Comparison of ENCODE assay signal across 21 mouse cellular contexts in genomic region chr19:25111591-25112233, GRCm38 (mm10).
A peak's percentile ranks its signal among the peaks of the same experiment; 100 is the strongest.
DNase-seq lines count a peak whose midpoint lies in the region; ATAC-seq and TF ChIP-seq lines count a peak whose summit lies in the region.
"Had no signal": no experiment of that assay in that cellular context is flagged by ENCODE, and none has a peak within 500 bp of the region (broad histone marks: within the 10 kb centered on the region; RNA-seq: fewer than 3 reads in every experiment).

No protein-coding gene starts in this region.

- 49% methylated on average over 18 of the region's 18 CpGs for WGBS in heart, postnatal 0 days
- 74% methylated on average over 18 of the region's 18 CpGs for WGBS in liver, embryonic 15.5 days (ENCODE audit: insufficient replicate concordance)
- WGBS in liver, embryonic 12.5 days (ENCODE audit: insufficient replicate concordance) = 82% methylated on average over 18 of the region's 18 CpGs

- H3K27ac ChIP-seq in heart, postnatal 0 days (ENCODE audit: low read depth) = no peak overlapping the region
- H3K27ac ChIP-seq in liver, embryonic 15.5 days (replicated peaks) = no peak overlapping the region
- H3K27ac ChIP-seq in liver, embryonic 12.5 days = no peak overlapping the region
- H3K27ac ChIP-seq: embryonic facial prominence, embryonic 15.5 days; forebrain, embryonic 10.5 days; heart, embryonic 10.5 days; hindbrain, embryonic 15.5 days; limb, embryonic 15.5 days; neural tube, embryonic 13.5 days had no signal

- no peak for TF ChIP-seq CTCF in heart, postnatal 0 days (IDR thresholded peaks at IDR 0.05; ENCODE audit: low read depth)
- no peak for TF ChIP-seq CTCF in brain, embryonic 14.5 days (IDR thresholded peaks at IDR 0.05; ENCODE audit: borderline replicate concordance, extremely low read depth, insufficient read depth, insufficient read length)

- peak; percentile 14 for DNase-seq in heart, postnatal 0 days (ENCODE audit: low spot score)
- no peak for DNase-seq in heart, postnatal 4 days
- peak; percentile 8 for DNase-seq in brain, embryonic 14.5 days (ENCODE audit: low read depth)
- DNase-seq in kidney, postnatal 25 days = peak; percentile 24 to 58
- DNase-seq in frontal cortex, postnatal 36 days (ENCODE audit: low spot score in 2 of 2) = no peak
- no peak for DNase-seq in cerebellum, adult 11 months
- DNase-seq: cerebellum, postnatal 14 days; embryo, embryonic 11 days; gastrocnemius, postnatal 10 days; layer of hippocampus, postnatal 36 days; right cerebral cortex, postnatal 25 days; thymus, postnatal 4 days had no signal

- H3K27me3 ChIP-seq in heart, postnatal 0 days (ENCODE audit: control insufficient read depth, insufficient read depth, low read length) = no peaks in the 10 kb centered on the region
- H3K27me3 ChIP-seq in liver, embryonic 15.5 days = no peaks in the 10 kb centered on the region
- H3K27me3 ChIP-seq in liver, embryonic 12.5 days (replicated peaks) = no peaks in the 10 kb centered on the region
- H3K27me3 ChIP-seq: embryonic facial prominence, embryonic 15.5 days; hindbrain, embryonic 15.5 days; limb, embryonic 15.5 days; neural tube, embryonic 13.5 days had no signal

- no peak for ATAC-seq in heart, postnatal 0 days (ENCODE audit: insufficient read depth, low read depth)
- ATAC-seq in liver, embryonic 15.5 days (ENCODE audit: insufficient read depth) = no peak
- ATAC-seq in liver, embryonic 12.5 days = no peak; the same call in 1 of the 2 replicates
- ATAC-seq: lung, postnatal 0 days had no signal

- H3K4me3 ChIP-seq in heart, postnatal 0 days (ENCODE audit: low read depth, low read length) = no peak overlapping the region
- H3K4me3 ChIP-seq in liver, embryonic 15.5 days (replicated peaks) = no peak overlapping the region
- no peak overlapping the region for H3K4me3 ChIP-seq in liver, embryonic 12.5 days
- H3K4me3 ChIP-seq: embryonic facial prominence, embryonic 15.5 days; forebrain, embryonic 10.5 days; heart, embryonic 10.5 days; hindbrain, embryonic 15.5 days; limb, embryonic 15.5 days; neural tube, embryonic 13.5 days had no signal

- H3K36me3 ChIP-seq in heart, postnatal 0 days (replicated peaks; ENCODE audit: control insufficient read depth, insufficient read depth, low read length) = no peaks in the 10 kb centered on the region
- H3K36me3 ChIP-seq in liver, embryonic 15.5 days (replicated peaks) = no peaks in the 10 kb centered on the region
- H3K36me3 ChIP-seq in liver, embryonic 12.5 days = 0 out of 2 replicates have a peak, but pooled peaks cover 3% of the 10 kb centered on the region
- H3K36me3 ChIP-seq: embryonic facial prominence, embryonic 15.5 days; forebrain, embryonic 10.5 days; heart, embryonic 10.5 days; hindbrain, embryonic 15.5 days; limb, embryonic 15.5 days; neural tube, embryonic 13.5 days had no signal

- no peak for TF ChIP-seq EP300 in heart, postnatal 0 days (IDR thresholded peaks at IDR 0.05; ENCODE audit: low read depth)

- no peak overlapping the region for H3K9ac ChIP-seq in heart, postnatal 0 days (replicated peaks; ENCODE audit: low read depth, low read length)
- no peak overlapping the region for H3K9ac ChIP-seq in liver, embryonic 15.5 days
- no peak overlapping the region for H3K9ac ChIP-seq in liver, embryonic 12.5 days
- H3K9ac ChIP-seq: embryonic facial prominence, embryonic 15.5 days; hindbrain, embryonic 15.5 days; limb, embryonic 15.5 days; neural tube, embryonic 13.5 days had no signal

- peak overlapping the region; percentile 26; the same call in 1 of the 2 replicates for H3K4me2 ChIP-seq in heart, postnatal 0 days (ENCODE audit: low read depth, low read length)
- H3K4me2 ChIP-seq in liver, embryonic 15.5 days = peak overlapping the region; percentile 11
- H3K4me2 ChIP-seq in liver, embryonic 12.5 days = no peak overlapping the region
- H3K4me2 ChIP-seq: embryonic facial prominence, embryonic 15.5 days; hindbrain, embryonic 15.5 days; limb, embryonic 15.5 days; neural tube, embryonic 13.5 days had no signal

- no peak for TF ChIP-seq POLR2A in brain, embryonic 14.5 days (IDR thresholded peaks at IDR 0.05; ENCODE audit: borderline replicate concordance, extremely low read depth, insufficient read depth, insufficient read length, poor library complexity, severe bottlenecking)

- H3K9me3 ChIP-seq in heart, postnatal 0 days (replicated peaks; ENCODE audit: control insufficient read depth, low read length) = no peaks in the 10 kb centered on the region
- H3K9me3 ChIP-seq in liver, embryonic 15.5 days (replicated peaks) = no peaks in the 10 kb centered on the region
- H3K9me3 ChIP-seq in liver, embryonic 12.5 days (replicated peaks) = no peaks in the 10 kb centered on the region
- H3K9me3 ChIP-seq: embryonic facial prominence, embryonic 15.5 days; forebrain, embryonic 10.5 days; heart, embryonic 10.5 days; hindbrain, embryonic 15.5 days; limb, embryonic 15.5 days; neural tube, embryonic 13.5 days had no signal

- H3K4me1 ChIP-seq in heart, postnatal 0 days (ENCODE audit: control insufficient read depth, insufficient read depth) = no peaks in the 10 kb centered on the region
- no peaks in the 10 kb centered on the region for H3K4me1 ChIP-seq in liver, embryonic 15.5 days (replicated peaks)
- no peaks in the 10 kb centered on the region for H3K4me1 ChIP-seq in liver, embryonic 12.5 days
- H3K4me1 ChIP-seq: embryonic facial prominence, embryonic 15.5 days; hindbrain, embryonic 15.5 days; neural tube, embryonic 13.5 days had no signal

Comparison
In these comparisons a context has a peak if more than half of its experiments do, and no peak if none do; other contexts are left out.
1. DNase-seq: peak in heart, postnatal 0 days (single experiment), brain, embryonic 14.5 days (single experiment) and kidney, postnatal 25 days (2 of 2); none in heart, postnatal 4 days (single experiment), frontal cortex, postnatal 36 days (0 of 2) and cerebellum, adult 11 months (single experiment).